9 mouse cellular contexts compared by ENCODE assay signal in genomic region chr11:47658135-47658534, GRCm38 (mm10).
A peak's percentile ranks its signal among the peaks of the same experiment; 100 is the strongest.
DNase-seq lines count a peak whose midpoint lies in the region; ATAC-seq lines count a peak whose summit lies in the region.
"Had no signal": no experiment of that assay in that cellular context is flagged by ENCODE, and none has a peak within 500 bp of the region (broad histone marks: within the 10 kb centered on the region; RNA-seq: fewer than 3 reads in every experiment).

No protein-coding gene starts in this region.

- H3K4me2 ChIP-seq in hindbrain, embryonic 11.5 days (replicated peaks; ENCODE audit: low read depth, low read length), result no peak overlapping the region
- no peak overlapping the region for H3K4me2 ChIP-seq in hindbrain, embryonic 12.5 days (replicated peaks)
- no peak overlapping the region for H3K4me2 ChIP-seq in heart, embryonic 11.5 days

- no peak overlapping the region for H3K4me3 ChIP-seq in hindbrain, embryonic 11.5 days (ENCODE audit: low read depth, low read length)
- no peak overlapping the region for H3K4me3 ChIP-seq in hindbrain, embryonic 12.5 days
- no peak overlapping the region for H3K4me3 ChIP-seq in heart, embryonic 11.5 days (ENCODE audit: low read depth, low read length)
- H3K4me3 ChIP-seq: megakaryocyte, embryonic 14.5 days had no signal

- H3K27me3 ChIP-seq in hindbrain, embryonic 11.5 days (ENCODE audit: control insufficient read depth, insufficient read depth, low read length), result no peaks in the 10 kb centered on the region
- no peaks in the 10 kb centered on the region for H3K27me3 ChIP-seq in hindbrain, embryonic 12.5 days
- H3K27me3 ChIP-seq in heart, embryonic 11.5 days (ENCODE audit: control insufficient read depth, insufficient read depth, low read length), result no peaks in the 10 kb centered on the region

- H3K27ac ChIP-seq in hindbrain, embryonic 11.5 days (ENCODE audit: low read depth, low read length), result no peak overlapping the region
- no peak overlapping the region for H3K27ac ChIP-seq in hindbrain, embryonic 12.5 days
- no peak overlapping the region for H3K27ac ChIP-seq in heart, embryonic 11.5 days (ENCODE audit: low read depth, low read length)

- no peaks in the 10 kb centered on the region for H3K9me3 ChIP-seq in hindbrain, embryonic 11.5 days (ENCODE audit: control insufficient read depth, low read length)
- H3K9me3 ChIP-seq in hindbrain, embryonic 12.5 days (replicated peaks), result no peaks in the 10 kb centered on the region
- no peaks in the 10 kb centered on the region for H3K9me3 ChIP-seq in heart, embryonic 11.5 days (replicated peaks; ENCODE audit: control insufficient read depth, low read length)
- H3K9me3 ChIP-seq: megakaryocyte, embryonic 14.5 days had no signal

- WGBS in hindbrain, embryonic 11.5 days, result 0% methylated on average over 1 of the region's 1 CpGs
- WGBS in hindbrain, embryonic 12.5 days, result 3% methylated on average over 1 of the region's 1 CpGs
- WGBS in heart, embryonic 11.5 days (ENCODE audit: insufficient replicate concordance), result 0% methylated on average over 1 of the region's 1 CpGs

- ATAC-seq in hindbrain, embryonic 11.5 days (ENCODE audit: low FRiP score), result 0 out of 2 replicates have a peak, but pooled peaks have one; percentile 59
- no peak for ATAC-seq in hindbrain, embryonic 12.5 days (ENCODE audit: low FRiP score)
- no peak for ATAC-seq in heart, embryonic 11.5 days (replicated peaks; ENCODE audit: insufficient number of reproducible peaks, low FRiP score, low TSS enrichment)

- DNase-seq in hindbrain, embryonic 11.5 days (ENCODE audit: low spot score), result peak; percentile 67
- peak; percentile 11 for DNase-seq in urinary bladder, postnatal 25 days (ENCODE audit: low spot score)
- no peak for DNase-seq in urinary bladder, postnatal 10 days (ENCODE audit: low spot score)
- peak; percentile 9 for DNase-seq in c-Kit-negative CD71-positive TER-119-positive erythroid progenitor cells, embryonic 14.5 days (ENCODE audit: low read depth, low spot score)
- peak; percentile 29 for DNase-seq in kidney, postnatal 14 days
- DNase-seq in spleen, postnatal 4 days (ENCODE audit: low spot score in 2 of 2), result peak; percentile 18 to 70

- no peaks in the 10 kb centered on the region for H3K4me1 ChIP-seq in hindbrain, embryonic 11.5 days (replicated peaks; ENCODE audit: control insufficient read depth, insufficient read depth, low read length)
- no peaks in the 10 kb centered on the region for H3K4me1 ChIP-seq in hindbrain, embryonic 12.5 days
- H3K4me1 ChIP-seq in heart, embryonic 11.5 days (ENCODE audit: control insufficient read depth, insufficient read depth, low read length), result no peaks in the 10 kb centered on the region

- H3K36me3 ChIP-seq in hindbrain, embryonic 11.5 days (ENCODE audit: control insufficient read depth, insufficient read depth, low read length), result no peaks in the 10 kb centered on the region
- H3K36me3 ChIP-seq in hindbrain, embryonic 12.5 days, result no peaks in the 10 kb centered on the region
- H3K36me3 ChIP-seq in heart, embryonic 11.5 days (ENCODE audit: control insufficient read depth, insufficient read depth, low read length), result no peaks in the 10 kb centered on the region

- H3K9ac ChIP-seq in hindbrain, embryonic 11.5 days (ENCODE audit: low read depth, low read length), result no peak overlapping the region
- no peak overlapping the region for H3K9ac ChIP-seq in hindbrain, embryonic 12.5 days
- no peak overlapping the region for H3K9ac ChIP-seq in heart, embryonic 11.5 days (ENCODE audit: low read depth, low read length)
